Mouse (Mus musculus): ENCODE data around the gene 4930503B20Rik. TPM values are rescaled to one million over a fixed set of nuclear protein-coding genes. Genes with fewer than 3 reads are reported as not detected.

Gene 4930503B20Rik
- polyA plus RNA-seq, 1 experiment: not detected

GRCm38 (mm10) chr3:146653692-146654091 lies 2.6 kb upstream of the 4930503B20Rik start:
- H3K27me3 ChIP-seq (ENCODE audit: control insufficient read depth, insufficient read depth, low read length): no peaks in the 10 kb centered on the region
- 50% methylated on average over 6 of the region's 6 CpGs for WGBS
- no peak for TF ChIP-seq CTCF (IDR thresholded peaks at IDR 0.05; ENCODE audit: extremely low read depth, insufficient read length, insufficient replicate concordance, low read depth, low read length)
- TF ChIP-seq POLR2A (IDR thresholded peaks at IDR 0.05; ENCODE audit: low read depth, low read length): no peak
- no peak overlapping the region for H3K27ac ChIP-seq (ENCODE audit: insufficient read depth, low read depth, low read length)
- no peak overlapping the region for H3K4me3 ChIP-seq (ENCODE audit: low read depth, low read length)
- no peaks in the 10 kb centered on the region for H3K36me3 ChIP-seq (ENCODE audit: control insufficient read depth, insufficient read depth, low read length)
- H3K4me1 ChIP-seq (ENCODE audit: control insufficient read depth, insufficient read depth, insufficient read length, low read length): no peaks in the 10 kb centered on the region

GRCm38 (mm10) chr3:146652431-146652830 lies 1.3 kb upstream of the 4930503B20Rik start:
- WGBS: 78% methylated on average over 5 of the region's 5 CpGs
- H3K4me3 ChIP-seq (ENCODE audit: low read depth, low read length): no peak overlapping the region
- H3K27me3 ChIP-seq (ENCODE audit: control insufficient read depth, insufficient read depth, low read length): no peaks in the 10 kb centered on the region
- TF ChIP-seq POLR2A (IDR thresholded peaks at IDR 0.05; ENCODE audit: low read depth, low read length) (no peak), CTCF (IDR thresholded peaks at IDR 0.05; ENCODE audit: extremely low read depth, insufficient read length, insufficient replicate concordance, low read depth, low read length) (no peak)
- H3K27ac ChIP-seq (ENCODE audit: insufficient read depth, low read depth, low read length): no peak overlapping the region
- H3K4me1 ChIP-seq (ENCODE audit: control insufficient read depth, insufficient read depth, insufficient read length, low read length): no peaks in the 10 kb centered on the region
- H3K36me3 ChIP-seq (ENCODE audit: control insufficient read depth, insufficient read depth, low read length): no peaks in the 10 kb centered on the region

GRCm38 (mm10) chr3:146650716-146651115 lies 401 bp downstream of the 4930503B20Rik start:
- Histone ChIP-seq H3K27ac (ENCODE audit: insufficient read depth, low read depth, low read length) (no peak overlapping the region), H3K27me3 (ENCODE audit: control insufficient read depth, insufficient read depth, low read length) (no peaks in the 10 kb centered on the region), H3K4me1 (ENCODE audit: control insufficient read depth, insufficient read depth, insufficient read length, low read length) (no peaks in the 10 kb centered on the region), H3K4me3 (ENCODE audit: low read depth, low read length) (no peak overlapping the region), H3K36me3 (ENCODE audit: control insufficient read depth, insufficient read depth, low read length) (no peaks in the 10 kb centered on the region)
- 63% methylated on average over 10 of the region's 10 CpGs for WGBS
- TF ChIP-seq CTCF (IDR thresholded peaks at IDR 0.05; ENCODE audit: extremely low read depth, insufficient read length, insufficient replicate concordance, low read depth, low read length) (no peak), POLR2A (IDR thresholded peaks at IDR 0.05; ENCODE audit: low read depth, low read length) (no peak)

GRCm38 (mm10) chr3:146649311-146649894 lies 1.7 kb downstream of the 4930503B20Rik start:
- no peaks in the 10 kb centered on the region for H3K36me3 ChIP-seq (ENCODE audit: control insufficient read depth, insufficient read depth, low read length)
- no peak overlapping the region for H3K4me3 ChIP-seq (ENCODE audit: low read depth, low read length)
- H3K4me1 ChIP-seq (ENCODE audit: control insufficient read depth, insufficient read depth, insufficient read length, low read length): no peaks in the 10 kb centered on the region
- H3K27ac ChIP-seq (ENCODE audit: insufficient read depth, low read depth, low read length): no peak overlapping the region
- TF ChIP-seq CTCF (IDR thresholded peaks at IDR 0.05; ENCODE audit: extremely low read depth, insufficient read length, insufficient replicate concordance, low read depth, low read length) (no peak), POLR2A (IDR thresholded peaks at IDR 0.05; ENCODE audit: low read depth, low read length) (no peak)
- WGBS: 63% methylated on average over 10 of the region's 10 CpGs
- H3K27me3 ChIP-seq (ENCODE audit: control insufficient read depth, insufficient read depth, low read length): no peaks in the 10 kb centered on the region

GRCm38 (mm10) chr3:146641818-146642427 lies 9.2 kb downstream of the 4930503B20Rik start:
- Histone ChIP-seq H3K4me3 (ENCODE audit: low read depth, low read length) (no peak overlapping the region), H3K36me3 (ENCODE audit: control insufficient read depth, insufficient read depth, low read length) (no peaks in the 10 kb centered on the region), H3K27ac (ENCODE audit: insufficient read depth, low read depth, low read length) (no peak overlapping the region), H3K4me1 (ENCODE audit: control insufficient read depth, insufficient read depth, insufficient read length, low read length) (no peaks in the 10 kb centered on the region), H3K27me3 (ENCODE audit: control insufficient read depth, insufficient read depth, low read length) (no peaks in the 10 kb centered on the region)
- WGBS: 61% methylated on average over 4 of the region's 4 CpGs
- TF ChIP-seq POLR2A (IDR thresholded peaks at IDR 0.05; ENCODE audit: low read depth, low read length) (no peak), CTCF (IDR thresholded peaks at IDR 0.05; ENCODE audit: extremely low read depth, insufficient read length, insufficient replicate concordance, low read depth, low read length) (no peak)

- TF ChIP-seq CTCF (IDR thresholded peaks at IDR 0.05; ENCODE audit: extremely low read depth, insufficient read length, insufficient replicate concordance, low read depth, low read length): no peak
- no peak for TF ChIP-seq POLR2A (IDR thresholded peaks at IDR 0.05; ENCODE audit: low read depth, low read length)
- Histone ChIP-seq H3K27ac (ENCODE audit: insufficient read depth, low read depth, low read length) (no peak overlapping the region), H3K36me3 (ENCODE audit: control insufficient read depth, insufficient read depth, low read length) (no peaks in the 10 kb centered on the region), H3K4me1 (ENCODE audit: control insufficient read depth, insufficient read depth, insufficient read length, low read length) (no peaks in the 10 kb centered on the region), H3K4me3 (ENCODE audit: low read depth, low read length) (no peak overlapping the region), H3K27me3 (ENCODE audit: control insufficient read depth, insufficient read depth, low read length) (no peaks in the 10 kb centered on the region)
- 79% methylated on average over 5 of the region's 5 CpGs for whole genome bisulfite sequencing
Measured at GRCm38 (mm10) chr3:146632506-146632905, 18.6 kb downstream of the 4930503B20Rik start.

GRCm38 (mm10) chr3:146628227-146628982 lies 22.7 kb downstream of the 4930503B20Rik start:
- no peak for TF ChIP-seq POLR2A (IDR thresholded peaks at IDR 0.05; ENCODE audit: low read depth, low read length)
- no peak overlapping the region for H3K27ac ChIP-seq (ENCODE audit: insufficient read depth, low read depth, low read length)
- no peaks in the 10 kb centered on the region for H3K4me1 ChIP-seq (ENCODE audit: control insufficient read depth, insufficient read depth, insufficient read length, low read length)
- 69% methylated on average over 8 of the region's 8 CpGs for WGBS
- no peaks in the 10 kb centered on the region for H3K36me3 ChIP-seq (ENCODE audit: control insufficient read depth, insufficient read depth, low read length)
- no peak overlapping the region for H3K4me3 ChIP-seq (ENCODE audit: low read depth, low read length)
- no peaks in the 10 kb centered on the region for H3K27me3 ChIP-seq (ENCODE audit: control insufficient read depth, insufficient read depth, low read length)

All from small intestine, adult 2 months (tissue).